ENCODE assay signal across 11 mouse cellular contexts in genomic region chr17:12588801-12589247, GRCm38 (mm10). TPM values are rescaled to one million over a fixed set of nuclear protein-coding genes. Genes with fewer than 3 reads are reported as not detected.
DNase-seq lines count a peak whose midpoint lies in the region; ATAC-seq lines count a peak whose summit lies in the region.
"Had no signal": no experiment of that assay in that cellular context is flagged by ENCODE, and none has a peak within 500 bp of the region (broad histone marks: within the 10 kb centered on the region; RNA-seq: fewer than 3 reads in every experiment).

No protein-coding gene starts in this region.

- no peaks in the 10 kb centered on the region for H3K9me3 ChIP-seq in hindbrain, embryonic 13.5 days
- no peaks in the 10 kb centered on the region for H3K9me3 ChIP-seq in hindbrain, embryonic 11.5 days (ENCODE audit: control insufficient read depth, low read length)
- peaks cover 5% of the 10 kb centered on the region; the same call in 1 of the 2 replicates for H3K9me3 ChIP-seq in kidney, embryonic 14.5 days (ENCODE audit: control insufficient read depth, low read length)
- H3K9me3 ChIP-seq in stomach, embryonic 16.5 days (replicated peaks; ENCODE audit: control insufficient read depth, low read length) = no peaks in the 10 kb centered on the region
- H3K9me3 ChIP-seq in intestine, embryonic 16.5 days (ENCODE audit: control insufficient read depth, low read length) = 0 out of 2 replicates have a peak, but pooled peaks cover 3% of the 10 kb centered on the region

- H3K4me3 ChIP-seq in hindbrain, embryonic 13.5 days = no peak overlapping the region
- no peak overlapping the region for H3K4me3 ChIP-seq in hindbrain, embryonic 11.5 days (ENCODE audit: low read depth, low read length)
- H3K4me3 ChIP-seq in kidney, embryonic 14.5 days (ENCODE audit: low read length) = no peak overlapping the region
- H3K4me3 ChIP-seq in stomach, embryonic 16.5 days (replicated peaks; ENCODE audit: low read length) = no peak overlapping the region
- no peak overlapping the region for H3K4me3 ChIP-seq in intestine, embryonic 16.5 days (ENCODE audit: low read length)
- H3K4me3 ChIP-seq: midbrain, embryonic 10.5 days had no signal

- peaks cover 8% of the 10 kb centered on the region; the same call in 1 of the 2 replicates for H3K4me1 ChIP-seq in hindbrain, embryonic 13.5 days (replicated peaks)
- no peaks in the 10 kb centered on the region for H3K4me1 ChIP-seq in hindbrain, embryonic 11.5 days (replicated peaks; ENCODE audit: control insufficient read depth, insufficient read depth, low read length)
- H3K4me1 ChIP-seq in kidney, embryonic 14.5 days (ENCODE audit: control insufficient read depth, insufficient read depth, low read length) = peaks cover 13% of the 10 kb centered on the region; the same call in 1 of the 2 replicates
- H3K4me1 ChIP-seq in stomach, embryonic 16.5 days (ENCODE audit: control insufficient read depth, insufficient read depth, low read length) = 0 out of 2 replicates have a peak, but pooled peaks cover under 1% of the 10 kb centered on the region
- H3K4me1 ChIP-seq in intestine, embryonic 16.5 days (ENCODE audit: control insufficient read depth, insufficient read depth, low read length) = 0 out of 2 replicates have a peak, but pooled peaks cover 2% of the 10 kb centered on the region
- H3K4me1 ChIP-seq: midbrain, embryonic 10.5 days had no signal

- H3K9ac ChIP-seq in hindbrain, embryonic 13.5 days = no peak overlapping the region
- no peak overlapping the region for H3K9ac ChIP-seq in hindbrain, embryonic 11.5 days (ENCODE audit: low read depth, low read length)
- no peak overlapping the region for H3K9ac ChIP-seq in kidney, embryonic 14.5 days (ENCODE audit: low read depth, low read length)
- H3K9ac ChIP-seq in stomach, embryonic 16.5 days (ENCODE audit: low read length) = no peak overlapping the region
- no peak overlapping the region for H3K9ac ChIP-seq in intestine, embryonic 16.5 days (ENCODE audit: low read depth, low read length)

- WGBS in hindbrain, embryonic 13.5 days = 53% methylated on average over 9 of the region's 9 CpGs
- 64% methylated on average over 9 of the region's 9 CpGs for WGBS in hindbrain, embryonic 11.5 days
- WGBS in kidney, embryonic 14.5 days = 35% methylated on average over 9 of the region's 9 CpGs
- 49% methylated on average over 9 of the region's 9 CpGs for WGBS in stomach, embryonic 16.5 days
- 60% methylated on average over 9 of the region's 9 CpGs for WGBS in intestine, embryonic 16.5 days

- no peak for DNase-seq in hindbrain, embryonic 11.5 days (ENCODE audit: low spot score)
- DNase-seq in right cerebral cortex, postnatal 10 days (ENCODE audit: low spot score in 2 of 2) = peak; percentile 41 to 45
- DNase-seq in right cerebral cortex, postnatal 36 days (ENCODE audit: low spot score in 2 of 2) = no peak
- DNase-seq: cerebellum, adult 8-10 months; thymus, postnatal 4 days had no signal

- H3K27ac ChIP-seq in hindbrain, embryonic 13.5 days = peak overlapping the region; percentile 48
- H3K27ac ChIP-seq in hindbrain, embryonic 11.5 days (ENCODE audit: low read depth, low read length) = no peak overlapping the region
- no peak overlapping the region for H3K27ac ChIP-seq in kidney, embryonic 14.5 days (ENCODE audit: low read depth, low read length)
- no peak overlapping the region for H3K27ac ChIP-seq in stomach, embryonic 16.5 days (ENCODE audit: low read length)
- H3K27ac ChIP-seq in intestine, embryonic 16.5 days (ENCODE audit: low read length) = no peak overlapping the region
- H3K27ac ChIP-seq: midbrain, embryonic 10.5 days had no signal

- H3K27me3 ChIP-seq in hindbrain, embryonic 13.5 days = no peaks in the 10 kb centered on the region
- no peaks in the 10 kb centered on the region for H3K27me3 ChIP-seq in hindbrain, embryonic 11.5 days (ENCODE audit: control insufficient read depth, insufficient read depth, low read length)
- no peaks in the 10 kb centered on the region for H3K27me3 ChIP-seq in kidney, embryonic 14.5 days (ENCODE audit: control insufficient read depth, insufficient read depth, low read length)
- no peaks in the 10 kb centered on the region for H3K27me3 ChIP-seq in stomach, embryonic 16.5 days (ENCODE audit: control insufficient read depth, insufficient read depth, low read length)
- H3K27me3 ChIP-seq in intestine, embryonic 16.5 days (replicated peaks; ENCODE audit: control insufficient read depth, insufficient read depth, low read length) = no peaks in the 10 kb centered on the region

- H3K4me2 ChIP-seq in hindbrain, embryonic 13.5 days = no peak overlapping the region
- no peak overlapping the region for H3K4me2 ChIP-seq in hindbrain, embryonic 11.5 days (replicated peaks; ENCODE audit: low read depth, low read length)
- no peak overlapping the region for H3K4me2 ChIP-seq in kidney, embryonic 14.5 days (replicated peaks; ENCODE audit: low read depth, low read length)
- no peak overlapping the region for H3K4me2 ChIP-seq in stomach, embryonic 16.5 days (ENCODE audit: low read depth, low read length)
- no peak overlapping the region for H3K4me2 ChIP-seq in intestine, embryonic 16.5 days (ENCODE audit: low read depth, low read length)

- no peaks in the 10 kb centered on the region for H3K36me3 ChIP-seq in hindbrain, embryonic 13.5 days
- H3K36me3 ChIP-seq in hindbrain, embryonic 11.5 days (ENCODE audit: control insufficient read depth, insufficient read depth, low read length) = no peaks in the 10 kb centered on the region
- no peaks in the 10 kb centered on the region for H3K36me3 ChIP-seq in kidney, embryonic 14.5 days (ENCODE audit: control insufficient read depth, insufficient read depth, low read length)
- no peaks in the 10 kb centered on the region for H3K36me3 ChIP-seq in stomach, embryonic 16.5 days (ENCODE audit: control insufficient read depth, insufficient read depth, low read length)
- no peaks in the 10 kb centered on the region for H3K36me3 ChIP-seq in intestine, embryonic 16.5 days (ENCODE audit: control insufficient read depth, insufficient read depth, low read length)
- H3K36me3 ChIP-seq: midbrain, embryonic 10.5 days had no signal

- ATAC-seq in hindbrain, embryonic 13.5 days (ENCODE audit: low FRiP score) = peak; percentile 69; the same call in 1 of the 2 replicates
- no peak for ATAC-seq in hindbrain, embryonic 11.5 days (ENCODE audit: low FRiP score)
- peak; percentile 59 for ATAC-seq in kidney, embryonic 14.5 days (ENCODE audit: low FRiP score, low TSS enrichment)
- 0 out of 2 replicates have a peak, but pooled peaks have one; percentile 53 for ATAC-seq in stomach, embryonic 16.5 days (ENCODE audit: insufficient read depth, low FRiP score)
- no peak for ATAC-seq in intestine, embryonic 16.5 days

RNA-seq across cellular contexts. Expression of gene Slc22a2, which starts 4.9 kb away (rescaled TPM):
- 0.53 and 0.76 TPM in 2 replicates for polyA plus RNA-seq in hindbrain, embryonic 13.5 days (2015; fragmentation: Nextera tagmentation; extraction: Ambion mirVana)
- polyA plus RNA-seq in hindbrain, embryonic 11.5 days (2014; fragmentation: Nextera tagmentation; extraction: Ambion mirVana) = not detected in 2 replicates
- polyA plus RNA-seq in kidney, embryonic 14.5 days (2014; fragmentation: Nextera tagmentation; extraction: Ambion mirVana) = 0.23 and 1.8 TPM in 2 replicates
- 0.06 TPM in 1 of 2 replicates, not detected in the other for polyA plus RNA-seq in stomach, embryonic 16.5 days (2015; fragmentation: Nextera tagmentation; extraction: Ambion mirVana)
- polyA plus RNA-seq in intestine, embryonic 16.5 days (2015; fragmentation: Nextera tagmentation; extraction: Ambion mirVana) = not detected in 2 replicates
- polyA plus RNA-seq: forebrain, embryonic 11.5 days; midbrain, embryonic 10.5 days had no signal

Comparison
In these comparisons a context has a peak if more than half of its experiments do, and no peak if none do; other contexts are left out.
1. ATAC-seq: peak in hindbrain, embryonic 13.5 days (single experiment), kidney, embryonic 14.5 days (single experiment) and stomach, embryonic 16.5 days (single experiment); none in hindbrain, embryonic 11.5 days (single experiment) and intestine, embryonic 16.5 days (single experiment).
2. DNase-seq: peak in right cerebral cortex, postnatal 10 days (2 of 2); none in hindbrain, embryonic 11.5 days (single experiment) and right cerebral cortex, postnatal 36 days (0 of 2).